Mouse (Mus musculus) heart, embryonic 11.5 days (tissue): ENCODE measurements around the gene Ptdss2. TPM values are rescaled to one million over a fixed set of nuclear protein-coding genes. Genes with fewer than 3 reads are reported as not detected.

Experiments
- ATAC-seq: fragments of 200-750 bp; cut with Nextera tagmentation; replicated peaks from 2 replicates; pipeline ENCODE4 v1.8.0; 2017; ENCODE audit warnings: moderate library complexity; ENCODE audit not compliant: insufficient number of reproducible peaks, low FRiP score, low TSS enrichment
- H3K27ac ChIP-seq: fragments of 300-500 bp; sonication (generic); 2 replicates; pipeline ENCODE4 v1.5.1; 2014; ENCODE audit warnings: mild to moderate bottlenecking, low read depth, low read length
- H3K27me3 ChIP-seq: fragments of 300-500 bp; sonication (generic); 2 replicates; pipeline ENCODE4 v1.6.1; 2014; ENCODE audit warnings: mild to moderate bottlenecking, low read length, mixed read lengths; ENCODE audit not compliant: control insufficient read depth, insufficient read depth
- H3K36me3 ChIP-seq: fragments of 300-500 bp; sonication (generic); 2 replicates; pipeline ENCODE4 v1.6.1; 2014; ENCODE audit warnings: mild to moderate bottlenecking, low read length, moderate library complexity, mixed read lengths; ENCODE audit not compliant: control insufficient read depth, insufficient read depth
- H3K4me1 ChIP-seq: fragments of 300-500 bp; sonication (generic); 2 replicates; pipeline ENCODE4 v1.6.1; 2014; ENCODE audit warnings: low read length; ENCODE audit not compliant: control insufficient read depth, insufficient read depth
- H3K4me2 ChIP-seq: fragments of 300-500 bp; sonication (generic); 2 replicates; pipeline ENCODE4 v1.6.1; 2014; ENCODE audit warnings: mild to moderate bottlenecking, moderate library complexity
- H3K4me3 ChIP-seq: fragments of 300-500 bp; sonication (generic); 2 replicates; pipeline ENCODE4 v1.5.1; 2014; ENCODE audit warnings: low read depth, low read length
- H3K9ac ChIP-seq: fragments of 300-500 bp; sonication (generic); 2 replicates; pipeline ENCODE4 v1.6.1; 2014; ENCODE audit warnings: mild to moderate bottlenecking, low read depth, low read length, moderate library complexity
- H3K9me3 ChIP-seq: fragments of 300-500 bp; sonication (generic); replicated peaks from 2 replicates; pipeline ENCODE4 v1.6.1; 2016; ENCODE audit warnings: low read length; ENCODE audit not compliant: control insufficient read depth
- WGBS: fragments of 180-500 bp; shearing (Covaris S2); extraction: QIAGEN DNeasy Blood & Tissue Kit; methylation state at CpG from one replicate; pipeline ENCODE4 v1.1.7; 2014; ENCODE audit not compliant: insufficient replicate concordance; 5-methylcytosine and 5-hydroxymethylcytosine counted together
- polyA plus RNA-seq: library from polyadenylated mRNA; unstranded; fragments of >200 nt; fragmentation: Nextera tagmentation; extraction: Ambion mirVana; gene quantifications from 2 replicates; pipeline ENCODE4 v1.2.1, GENCODE M21; 2014

The Ptdss2 gene
- polyA plus RNA-seq, 1 experiment from 2014 or later: 65.0 TPM

GRCm38 (mm10) chr7:141115874-141116273, 6.3 kb upstream of the Ptdss2 start:
- no peaks in the 10 kb centered on the region for H3K36me3 ChIP-seq
- 85% methylated on average over 9 of the region's 9 CpGs for WGBS
- H3K4me3 ChIP-seq: no peak overlapping the region
- no peak overlapping the region for H3K9ac ChIP-seq
- ATAC-seq: no peak
- H3K4me2 ChIP-seq: no peak overlapping the region
- peaks cover 20% of the 10 kb centered on the region for H3K27me3 ChIP-seq
- no peaks in the 10 kb centered on the region for H3K9me3 ChIP-seq
- H3K27ac ChIP-seq: no peak overlapping the region
- no peaks in the 10 kb centered on the region for H3K4me1 ChIP-seq

GRCm38 (mm10) chr7:141117636-141118035, 4.5 kb upstream of the Ptdss2 start, which contains the start of gene Ano9:
Ano9 (minus strand) TSS chr7:141117806.
- Histone ChIP-seq H3K4me3 (no peak within 1 kb of the TSS), H3K9ac (no peak within 1 kb of the TSS), H3K4me2 (peak within 1 kb of the TSS; percentile 31), H3K36me3 (no peaks in the 10 kb centered on the region), H3K27me3 (peaks cover 20% of the 10 kb centered on the region), H3K4me1 (no peaks in the 10 kb centered on the region), H3K27ac (no peak within 1 kb of the TSS), H3K9me3 (no peaks in the 10 kb centered on the region)
- 16% methylated on average over 9 of the region's 9 CpGs for WGBS
- ATAC-seq: no peak

GRCm38 (mm10) chr7:141119487-141119886, 2.7 kb upstream of the Ptdss2 start:
- H3K27me3 ChIP-seq: peaks cover 20% of the 10 kb centered on the region
- H3K9me3 ChIP-seq: no peaks in the 10 kb centered on the region
- no peaks in the 10 kb centered on the region for H3K4me1 ChIP-seq
- H3K9ac ChIP-seq: no peak overlapping the region
- H3K27ac ChIP-seq: no peak overlapping the region
- H3K36me3 ChIP-seq: no peaks in the 10 kb centered on the region
- no peak for ATAC-seq
- no peak overlapping the region for H3K4me2 ChIP-seq
- no peak overlapping the region for H3K4me3 ChIP-seq
- 62% methylated on average over 3 of the region's 3 CpGs for whole genome bisulfite sequencing

- Histone ChIP-seq H3K4me2 (no peak overlapping the region), H3K9me3 (no peaks in the 10 kb centered on the region), H3K27me3 (peaks cover 20% of the 10 kb centered on the region), H3K36me3 (no peaks in the 10 kb centered on the region), H3K9ac (no peak overlapping the region), H3K27ac (no peak overlapping the region), H3K4me3 (no peak overlapping the region), H3K4me1 (no peaks in the 10 kb centered on the region)
- 82% methylated on average over 3 of the region's 3 CpGs for WGBS
- no peak for ATAC-seq
Observed at GRCm38 (mm10) chr7:141120605-141121004, 1.6 kb upstream of the Ptdss2 start.

GRCm38 (mm10) chr7:141121051-141121531, 1.1 kb upstream of the Ptdss2 start:
- no peak for ATAC-seq
- Histone ChIP-seq H3K9me3 (no peaks in the 10 kb centered on the region), H3K27me3 (peaks cover 20% of the 10 kb centered on the region), H3K27ac (no peak overlapping the region), H3K36me3 (no peaks in the 10 kb centered on the region), H3K9ac (no peak overlapping the region), H3K4me1 (no peaks in the 10 kb centered on the region), H3K4me2 (no peak overlapping the region), H3K4me3 (no peak overlapping the region)
- 76% methylated on average over 5 of the region's 5 CpGs for WGBS

- Histone ChIP-seq H3K27ac (peak overlapping the region; percentile 93), H3K4me3 (peak overlapping the region; percentile 60), H3K27me3 (peaks cover 3% of the 10 kb centered on the region; the same call in 1 of the 2 replicates), H3K9ac (peak overlapping the region; percentile 79), H3K9me3 (no peaks in the 10 kb centered on the region), H3K4me2 (peak overlapping the region; percentile 73), H3K36me3 (no peaks in the 10 kb centered on the region), H3K4me1 (no peaks in the 10 kb centered on the region)
- WGBS: 2% methylated on average over 29 of the region's 29 CpGs
- ATAC-seq: peak; percentile 99
Observed at GRCm38 (mm10) chr7:141122689-141123516, 721 bp downstream of the Ptdss2 start.

GRCm38 (mm10) chr7:141123517-141123856, 1.3 kb downstream of the Ptdss2 start:
- Histone ChIP-seq H3K36me3 (no peaks in the 10 kb centered on the region), H3K27me3 (no peaks in the 10 kb centered on the region), H3K27ac (peak overlapping the region; percentile 93), H3K4me2 (peak overlapping the region; percentile 73), H3K4me3 (peak overlapping the region; percentile 60), H3K9ac (peak overlapping the region; percentile 79), H3K4me1 (no peaks in the 10 kb centered on the region), H3K9me3 (no peaks in the 10 kb centered on the region)
- ATAC-seq: peak; percentile 0; the same call in 1 of the 2 replicates
- 1% methylated on average over 15 of the region's 15 CpGs for WGBS

GRCm38 (mm10) chr7:141131024-141131820, 9.0 kb downstream of the Ptdss2 start:
- under 1% methylated on average over 59 of the region's 59 CpGs for WGBS
- Histone ChIP-seq H3K36me3 (peaks cover 5% of the 10 kb centered on the region), H3K27me3 (no peaks in the 10 kb centered on the region), H3K4me3 (peak overlapping the region; percentile 89), H3K4me2 (peak overlapping the region; percentile 93), H3K9ac (peak overlapping the region; percentile 92), H3K9me3 (no peaks in the 10 kb centered on the region), H3K27ac (peak overlapping the region; percentile 83), H3K4me1 (peaks cover 6% of the 10 kb centered on the region)
- peak; percentile 98 for ATAC-seq
